Mouse (Mus musculus) heart, adult 2 months (tissue): ENCODE data around the gene Syn3.

Source experiments
- CTCF ChIP-seq: fragments of 200-600 bp; IDR thresholded peaks from 2 replicates; pipeline ENCODE4 v1.8.1; 2022; ENCODE audit warnings: antibody characterized with exemption, mild to moderate bottlenecking, moderate library complexity
- POLR2A ChIP-seq: fragments of 200-500 bp; IDR thresholded peaks from 2 replicates; pipeline ENCODE4 v1.6.1; 2011; ENCODE audit warnings: mild to moderate bottlenecking, low read depth, low read length, control low read depth; ENCODE audit not compliant: insufficient read depth

DNA sequence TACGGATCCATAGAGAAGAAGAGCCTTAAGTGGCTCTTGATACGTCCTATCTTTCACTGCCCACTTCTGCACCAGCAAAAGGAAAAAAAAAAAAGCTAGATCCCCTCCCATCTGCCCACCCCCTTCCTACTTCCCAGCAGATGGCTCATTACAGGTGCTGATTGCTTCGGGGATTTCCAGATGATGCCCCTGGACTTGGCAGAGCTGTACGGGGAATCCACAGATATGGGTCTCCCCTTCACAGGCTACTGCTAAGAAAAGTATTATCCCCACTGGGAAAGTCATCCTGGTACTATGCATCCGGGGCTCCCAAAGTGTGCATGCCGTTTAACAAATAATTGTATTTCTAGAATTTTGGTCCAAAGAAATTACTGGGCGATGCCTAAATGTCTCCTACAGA is 181.1 kb downstream of the Syn3 start:
- no peak for TF ChIP-seq CTCF
- TF ChIP-seq POLR2A, result no peak
